Mouse (Mus musculus): ENCODE measurements at regions not wholly inside any gene's neighbourhood (a gene's known extent, or its start where the extent isn't known, plus 50 kb on each side); places are given as distances from the start of the nearest gene placed in this dataset.

- 65% methylated on average over 6 of the region's 6 CpGs for WGBS
- H3K27me3 ChIP-seq (ENCODE audit: control insufficient read depth, insufficient read depth, low read length): no peaks in the 10 kb centered on the region
- no peaks in the 10 kb centered on the region for H3K4me1 ChIP-seq (ENCODE audit: control insufficient read depth, insufficient read depth, low read length)
- no peak for DNase-seq
- no peak for TF ChIP-seq CTCF (IDR thresholded peaks at IDR 0.05; ENCODE audit: borderline replicate concordance, insufficient read depth, low read depth, low read length)
- TF ChIP-seq POLR2A (IDR thresholded peaks at IDR 0.05; ENCODE audit: borderline replicate concordance, insufficient read depth, low read length): no peak
- no peak overlapping the region for H3K27ac ChIP-seq (ENCODE audit: insufficient read depth, low read length)
- no peak overlapping the region for H3K4me3 ChIP-seq (replicated peaks; ENCODE audit: insufficient read depth, low read depth, low read length)
These were observed 106.9 kb upstream of the Foxa2 start for GRCm38 (mm10) chr2:148153513-148154271.

- no peak for DNase-seq
- H3K27me3 ChIP-seq (ENCODE audit: control insufficient read depth, insufficient read depth, low read length): no peaks in the 10 kb centered on the region
- WGBS: 31% methylated on average over 2 of the region's 2 CpGs
- no peaks in the 10 kb centered on the region for H3K4me1 ChIP-seq (ENCODE audit: control insufficient read depth, insufficient read depth, low read length)
- TF ChIP-seq CTCF (IDR thresholded peaks at IDR 0.05; ENCODE audit: borderline replicate concordance, insufficient read depth, low read depth, low read length): no peak
- no peak for TF ChIP-seq POLR2A (IDR thresholded peaks at IDR 0.05; ENCODE audit: borderline replicate concordance, insufficient read depth, low read length)
- H3K27ac ChIP-seq (ENCODE audit: insufficient read depth, low read length): no peak overlapping the region
- no peak overlapping the region for H3K4me3 ChIP-seq (replicated peaks; ENCODE audit: insufficient read depth, low read depth, low read length)
These were observed 109.4 kb upstream of the Foxa2 start for GRCm38 (mm10) chr2:148156122-148156521.

- H3K4me3 ChIP-seq (replicated peaks; ENCODE audit: insufficient read depth, low read depth, low read length): no peak overlapping the region
- H3K27me3 ChIP-seq (ENCODE audit: control insufficient read depth, insufficient read depth, low read length): no peaks in the 10 kb centered on the region
- no peak for TF ChIP-seq POLR2A (IDR thresholded peaks at IDR 0.05; ENCODE audit: borderline replicate concordance, insufficient read depth, low read length)
- no peak overlapping the region for H3K27ac ChIP-seq (ENCODE audit: insufficient read depth, low read length)
- 78% methylated on average over 8 of the region's 8 CpGs for WGBS
- DNase-seq: no peak
- H3K4me1 ChIP-seq (ENCODE audit: control insufficient read depth, insufficient read depth, low read length): no peaks in the 10 kb centered on the region
These were observed 112.3 kb upstream of the Foxa2 start for GRCm38 (mm10) chr2:148159028-148159600.

- WGBS: 91% methylated on average over 12 of the region's 12 CpGs
- H3K4me1 ChIP-seq (ENCODE audit: control insufficient read depth, insufficient read depth, low read length): no peaks in the 10 kb centered on the region
These were observed 114.2 kb upstream of the Foxa2 start for GRCm38 (mm10) chr2:148160997-148161396.

DNA sequence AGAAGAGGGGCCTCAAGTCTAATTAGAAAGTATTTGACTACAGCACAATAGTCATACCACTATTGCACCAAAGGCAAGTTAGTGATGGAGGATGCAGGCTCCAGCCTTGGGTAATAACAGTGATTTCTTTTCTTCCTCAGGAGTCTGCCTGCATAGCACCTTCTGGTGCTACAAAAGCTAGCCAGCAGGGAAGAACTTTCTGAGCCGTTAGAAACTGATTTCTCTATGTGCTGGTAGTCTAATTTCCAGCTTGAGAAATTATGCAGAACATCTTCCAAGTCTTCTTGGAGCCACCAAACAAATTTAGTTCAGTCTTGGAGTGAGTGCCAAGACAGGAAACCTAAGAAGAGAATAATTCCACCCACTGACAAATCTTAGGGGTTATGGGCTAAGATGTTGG is 115.2 kb upstream of the Foxa2 start:
- H3K4me1 ChIP-seq (ENCODE audit: control insufficient read depth, insufficient read depth, low read length): no peaks in the 10 kb centered on the region
- H3K27me3 ChIP-seq (ENCODE audit: control insufficient read depth, insufficient read depth, low read length): no peaks in the 10 kb centered on the region
- 12% methylated on average over 1 of the region's 1 CpGs for WGBS
- no peak for DNase-seq
- H3K27ac ChIP-seq (ENCODE audit: insufficient read depth, low read length): no peak overlapping the region
- H3K4me3 ChIP-seq (replicated peaks; ENCODE audit: insufficient read depth, low read depth, low read length): no peak overlapping the region
- no peak for TF ChIP-seq POLR2A (IDR thresholded peaks at IDR 0.05; ENCODE audit: borderline replicate concordance, insufficient read depth, low read length)
- no peak for TF ChIP-seq CTCF (IDR thresholded peaks at IDR 0.05; ENCODE audit: borderline replicate concordance, insufficient read depth, low read depth, low read length)

More at GRCm38 (mm10) chr2:148160997-148161396, 114.2 kb upstream of the Foxa2 start:
- no peaks in the 10 kb centered on the region for H3K27me3 ChIP-seq (ENCODE audit: control insufficient read depth, insufficient read depth, low read length)
- H3K4me3 ChIP-seq (replicated peaks; ENCODE audit: insufficient read depth, low read depth, low read length): no peak overlapping the region
- TF ChIP-seq CTCF (IDR thresholded peaks at IDR 0.05; ENCODE audit: borderline replicate concordance, insufficient read depth, low read depth, low read length): no peak
- TF ChIP-seq POLR2A (IDR thresholded peaks at IDR 0.05; ENCODE audit: borderline replicate concordance, insufficient read depth, low read length): no peak
- DNase-seq: no peak
- H3K27ac ChIP-seq (ENCODE audit: insufficient read depth, low read length): no peak overlapping the region

GRCm38 (mm10) chr2:148162562-148162961 is 115.8 kb upstream of the Foxa2 start:
- 86% methylated on average over 1 of the region's 1 CpGs for WGBS
- DNase-seq: no peak
- Histone ChIP-seq H3K4me1 (ENCODE audit: control insufficient read depth, insufficient read depth, low read length) (no peaks in the 10 kb centered on the region), H3K27me3 (ENCODE audit: control insufficient read depth, insufficient read depth, low read length) (no peaks in the 10 kb centered on the region), H3K4me3 (replicated peaks; ENCODE audit: insufficient read depth, low read depth, low read length) (no peak overlapping the region), H3K27ac (ENCODE audit: insufficient read depth, low read length) (no peak overlapping the region)
- no peak for TF ChIP-seq CTCF (IDR thresholded peaks at IDR 0.05; ENCODE audit: borderline replicate concordance, insufficient read depth, low read depth, low read length)

GRCm38 (mm10) chr2:148171113-148171512 is 124.3 kb upstream of the Foxa2 start:
- H3K27me3 ChIP-seq (ENCODE audit: control insufficient read depth, insufficient read depth, low read length): no peaks in the 10 kb centered on the region
- DNase-seq: no peak
- no peaks in the 10 kb centered on the region for H3K4me1 ChIP-seq (ENCODE audit: control insufficient read depth, insufficient read depth, low read length)
- no peak overlapping the region for H3K27ac ChIP-seq (ENCODE audit: insufficient read depth, low read length)
- TF ChIP-seq POLR2A (IDR thresholded peaks at IDR 0.05; ENCODE audit: borderline replicate concordance, insufficient read depth, low read length): no peak
- TF ChIP-seq CTCF (IDR thresholded peaks at IDR 0.05; ENCODE audit: borderline replicate concordance, insufficient read depth, low read depth, low read length): no peak
- no peak overlapping the region for H3K4me3 ChIP-seq (replicated peaks; ENCODE audit: insufficient read depth, low read depth, low read length)
- WGBS: 70% methylated on average over 4 of the region's 4 CpGs

DNA sequence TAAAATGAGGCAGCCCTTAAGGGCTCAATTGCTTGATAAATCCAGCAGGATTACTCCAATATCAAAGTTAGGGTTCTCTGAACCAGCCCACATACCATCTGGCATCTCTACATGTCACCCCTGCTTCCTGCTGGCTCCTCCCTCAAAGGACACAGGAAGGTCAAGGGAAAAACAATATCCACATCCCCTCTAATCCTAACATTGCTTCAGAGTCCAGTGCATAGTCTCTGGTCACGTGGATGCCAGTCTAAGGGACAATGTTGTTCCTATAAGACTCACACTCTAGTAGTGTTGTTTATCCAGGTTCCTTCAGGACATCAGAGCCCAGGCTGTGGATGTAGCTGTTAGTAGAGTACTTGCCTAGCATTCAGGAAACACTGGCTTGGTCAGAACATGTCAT is 124.9 kb upstream of the Foxa2 start:
- WGBS: 38% methylated on average over 1 of the region's 1 CpGs
- no peak overlapping the region for H3K27ac ChIP-seq (ENCODE audit: insufficient read depth, low read length)
- no peak for DNase-seq

More for the DNA sequence above, 124.9 kb upstream of the Foxa2 start:
- H3K27me3 ChIP-seq (ENCODE audit: control insufficient read depth, insufficient read depth, low read length): no peaks in the 10 kb centered on the region
- TF ChIP-seq POLR2A (IDR thresholded peaks at IDR 0.05; ENCODE audit: borderline replicate concordance, insufficient read depth, low read length): no peak
- TF ChIP-seq CTCF (IDR thresholded peaks at IDR 0.05; ENCODE audit: borderline replicate concordance, insufficient read depth, low read depth, low read length): no peak
- no peaks in the 10 kb centered on the region for H3K4me1 ChIP-seq (ENCODE audit: control insufficient read depth, insufficient read depth, low read length)
- no peak overlapping the region for H3K4me3 ChIP-seq (replicated peaks; ENCODE audit: insufficient read depth, low read depth, low read length)
